Mouse (Mus musculus) adrenal gland, postnatal 10 days (tissue): ENCODE measurements around the gene Lonp2. TPM values are rescaled to one million over a fixed set of nuclear protein-coding genes. Genes with fewer than 3 reads are reported as not detected.

Source experiments
- DNase-seq: peaks from one replicate; pipeline ENCODE4 v3.0.0; 2021; ENCODE audit warnings: mixed read lengths
- long read RNA-seq, 2 experiments: library from polyadenylated mRNA; stranded (forward); transcript quantifications; one replicate each; pipeline ENCODE4 v2.0.0; 2021
- total RNA-seq, 2 experiments: library from RNA; stranded (reverse); gene quantifications; 2 replicates each; pipeline ENCODE4 v1.2.3; 2021

The Lonp2 gene
- total RNA-seq = 100 to 1,000 TPM; 131 to 138 TPM
- long read RNA-seq, experiment 1, transcript Lonp2-201 (15 exons, 2,860 nt) = major isoform, 108 of 137 reads
- long read RNA-seq, experiment 1, partial matches to known transcripts = 19 of 137 reads
- long read RNA-seq, experiment 1, other reads (novel, unspliced or antisense) = 7 of 137 reads
- long read RNA-seq, experiment 2, transcript Lonp2-203 (13 exons, 2,372 nt) = minor isoform, 9 of 117 reads
- long read RNA-seq, experiment 2, transcript Lonp2-201 (15 exons, 2,860 nt) = major isoform, 94 of 117 reads
- long read RNA-seq, experiment 2, partial matches to known transcripts = 8 of 117 reads
- long read RNA-seq, experiment 2, other reads (novel, unspliced or antisense) = 6 of 117 reads

DNA sequence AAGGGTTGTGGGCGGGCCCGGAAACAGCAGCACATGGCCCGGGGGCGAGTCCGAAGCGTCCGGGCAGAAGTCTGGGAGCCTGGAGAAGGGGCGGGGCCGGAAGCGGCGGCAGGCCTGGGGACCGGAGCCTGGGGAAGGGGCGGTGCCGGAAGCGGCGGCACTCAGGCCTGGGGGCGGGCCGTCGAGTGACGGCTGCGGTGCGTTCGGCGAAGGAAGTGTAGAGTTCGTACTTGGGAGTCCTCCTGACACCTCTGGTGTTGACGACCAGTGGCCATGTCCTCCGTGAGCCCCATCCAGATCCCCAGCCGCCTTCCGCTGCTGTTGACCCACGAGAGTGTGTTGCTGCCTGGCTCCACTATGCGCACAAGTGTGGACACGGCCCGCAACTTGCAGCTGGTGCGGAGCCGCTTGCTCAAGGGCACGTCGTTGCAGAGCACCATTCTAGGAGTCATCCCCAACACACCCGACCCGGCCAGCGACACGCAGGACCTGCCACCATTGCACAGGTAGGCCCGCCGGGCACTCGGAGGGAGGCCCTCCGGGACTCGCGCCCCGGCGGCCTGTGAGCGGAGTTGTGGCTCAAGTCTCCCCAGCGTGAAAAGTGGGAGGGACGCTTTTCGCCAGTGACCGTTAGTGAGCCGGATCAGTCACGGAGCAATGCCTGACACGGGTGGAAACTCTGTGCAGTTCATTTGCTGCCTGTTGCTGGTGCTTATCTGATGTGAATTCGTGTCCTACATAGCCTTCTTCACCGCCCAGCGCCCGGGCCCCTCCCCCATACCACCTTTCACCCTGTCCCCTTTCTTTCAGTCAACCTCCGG is at the start of gene Lonp2:
Gene Lonp2 (plus strand): TSS at position 133 of the 821 bp plus-strand sequence.
- DNase-seq = peak; percentile 99

DNA sequence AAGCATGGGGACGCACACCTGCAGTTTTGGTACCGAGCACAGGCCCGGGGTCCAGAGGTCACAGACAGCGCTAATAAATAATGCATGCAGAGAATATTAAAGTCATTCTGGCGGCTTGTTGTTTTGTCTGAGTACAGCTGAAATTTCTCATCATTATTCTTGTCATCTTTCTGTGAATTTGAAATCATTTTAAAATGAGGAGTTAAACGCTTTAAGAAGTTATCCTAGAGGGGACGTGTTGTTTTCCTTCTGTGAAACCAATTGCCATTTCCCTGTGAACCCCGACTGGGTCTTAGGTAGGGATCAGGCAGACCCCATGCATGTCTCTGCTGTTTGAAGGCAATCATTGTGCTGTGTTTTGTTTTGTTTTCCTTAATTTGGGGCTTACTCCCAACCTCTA is 46.3 kb upstream of the Lonp2 start:
- no peak for DNase-seq

GRCm38 (mm10) chr8:86578076-86578475 is 45.8 kb upstream of the Lonp2 start:
- peak; percentile 18 for DNase-seq

GRCm38 (mm10) chr8:86578693-86579092 is 45.1 kb upstream of the Lonp2 start:
- DNase-seq = no peak

DNA sequence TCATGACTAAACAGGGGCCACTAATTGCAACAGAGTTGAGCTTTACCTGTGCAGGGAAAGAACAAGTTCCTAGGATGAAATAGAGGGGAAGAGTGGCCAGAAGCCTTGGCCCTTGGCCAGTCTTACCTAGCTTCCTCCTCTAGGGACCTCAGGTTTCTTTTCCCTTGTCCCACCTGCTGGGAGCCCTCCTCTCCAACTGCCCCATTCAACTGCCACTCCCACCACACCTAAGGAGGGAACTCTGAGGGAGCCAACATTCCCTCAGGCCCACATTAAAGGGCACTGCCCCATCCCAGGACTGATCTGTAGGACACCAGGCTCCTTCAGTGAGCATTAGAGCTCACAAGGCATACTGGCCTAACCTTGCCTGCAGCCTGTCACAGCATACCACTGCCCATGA is 43.4 kb upstream of the Lonp2 start, which contains the start of gene Abcc12:
Gene Abcc12 (minus strand): TSS at position 229 of the 400 bp plus-strand sequence.
- DNase-seq = no peak

DNA sequence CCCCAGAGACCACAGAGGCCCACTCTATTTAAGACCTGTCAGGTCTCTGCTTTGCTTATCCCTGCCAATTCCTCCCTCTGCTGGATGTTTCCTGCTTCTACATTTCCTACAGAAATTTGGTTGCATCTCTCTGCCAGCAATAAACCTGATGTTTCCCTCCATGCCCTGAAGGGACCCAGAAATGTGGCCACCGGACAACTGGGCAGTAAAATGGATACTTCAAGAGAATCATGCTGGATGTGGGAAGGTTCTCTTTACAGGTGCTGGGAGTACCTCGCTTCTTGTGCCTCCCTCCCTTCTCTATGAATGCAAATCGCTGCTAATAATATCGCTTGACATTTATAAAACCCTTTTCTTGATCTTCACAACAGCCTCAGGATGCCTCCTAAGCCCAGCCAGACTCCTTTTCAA is 41.9 kb upstream of the Lonp2 start:
- no peak for DNase-seq

- peak; percentile 87 for DNase-seq
Measured at GRCm38 (mm10) chr8:86585118-86585517, 38.7 kb upstream of the Lonp2 start.

GRCm38 (mm10) chr8:86585532-86585931 is 38.3 kb upstream of the Lonp2 start:
- DNase-seq = peak; percentile 82

DNA sequence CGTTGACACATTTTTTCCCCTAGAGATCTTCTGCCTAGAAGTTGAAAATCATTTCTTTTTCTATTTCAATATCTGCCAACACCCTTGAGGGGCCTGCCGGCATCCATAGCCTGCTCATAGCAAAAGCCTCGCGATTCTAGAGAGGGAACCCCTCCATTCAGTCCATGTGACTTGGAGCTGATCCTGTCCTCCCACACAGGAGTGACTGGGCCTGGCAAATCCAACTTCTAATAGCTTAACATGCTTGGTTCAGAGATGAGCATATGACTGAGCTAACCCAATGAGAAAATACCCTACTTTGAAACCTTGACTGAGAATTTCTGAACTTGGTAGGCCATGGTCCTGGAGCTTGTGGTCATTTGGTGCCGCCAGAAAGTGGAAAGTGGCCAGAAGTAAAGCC is 37.8 kb upstream of the Lonp2 start:
- DNase-seq = no peak

- DNase-seq = peak; percentile 24
Measured at GRCm38 (mm10) chr8:86586642-86587041, 37.2 kb upstream of the Lonp2 start.

DNA sequence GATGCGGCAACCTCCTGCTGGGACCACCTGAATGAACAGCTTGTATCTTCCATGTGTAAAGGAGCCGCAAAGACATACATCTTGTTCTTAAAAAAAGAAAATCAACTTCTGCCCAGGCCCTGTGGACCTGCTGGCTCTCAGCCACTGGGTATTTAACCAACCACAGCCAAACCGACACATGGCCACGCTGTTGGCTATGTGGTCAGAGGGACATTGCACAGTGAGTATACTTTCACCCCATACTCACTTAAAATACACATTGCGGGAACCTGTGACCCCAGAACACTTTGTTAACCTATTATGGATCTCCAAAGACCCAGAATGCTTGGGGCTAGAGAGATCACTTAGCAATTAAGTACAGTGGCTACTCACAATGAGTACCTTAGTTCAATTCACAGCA is 35.5 kb upstream of the Lonp2 start:
- no peak for DNase-seq

- DNase-seq = no peak
Measured at GRCm38 (mm10) chr8:86593099-86593498, 30.7 kb upstream of the Lonp2 start.

DNA sequence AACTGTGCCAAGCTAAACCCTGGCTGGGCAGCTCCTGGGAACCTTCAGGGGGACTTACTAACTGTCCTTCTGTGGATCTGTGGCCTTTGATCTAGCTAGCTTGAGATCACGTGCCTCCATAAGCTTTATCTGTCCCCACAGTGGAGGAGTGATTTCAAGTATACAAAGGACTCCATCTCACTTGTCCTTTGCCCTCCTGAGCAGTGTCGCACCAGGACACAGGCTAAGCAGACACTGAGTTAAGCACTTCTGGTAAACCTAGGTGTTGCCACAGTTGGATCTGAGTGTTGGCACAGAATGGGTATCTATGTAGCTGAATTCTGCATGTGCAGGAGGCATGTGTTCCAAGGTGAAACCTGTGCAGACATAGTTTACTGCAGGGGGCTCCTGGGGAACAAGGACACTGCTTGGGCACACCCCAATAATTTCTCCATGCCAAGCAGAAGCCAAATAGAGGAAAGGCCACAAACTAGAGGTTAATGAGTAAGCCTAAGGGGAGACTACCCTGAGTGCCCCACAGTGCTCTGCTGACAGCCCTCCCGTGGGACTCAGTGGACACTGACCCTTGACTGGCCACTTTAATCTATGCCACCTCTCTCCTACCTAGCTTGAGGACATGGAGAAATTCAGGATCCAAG is 29.6 kb upstream of the Lonp2 start:
- no peak for DNase-seq

GRCm38 (mm10) chr8:86595671-86596070 is 28.2 kb upstream of the Lonp2 start:
- no peak for DNase-seq

- no peak for DNase-seq
Measured at GRCm38 (mm10) chr8:86597681-86598080, 26.2 kb upstream of the Lonp2 start.

DNA sequence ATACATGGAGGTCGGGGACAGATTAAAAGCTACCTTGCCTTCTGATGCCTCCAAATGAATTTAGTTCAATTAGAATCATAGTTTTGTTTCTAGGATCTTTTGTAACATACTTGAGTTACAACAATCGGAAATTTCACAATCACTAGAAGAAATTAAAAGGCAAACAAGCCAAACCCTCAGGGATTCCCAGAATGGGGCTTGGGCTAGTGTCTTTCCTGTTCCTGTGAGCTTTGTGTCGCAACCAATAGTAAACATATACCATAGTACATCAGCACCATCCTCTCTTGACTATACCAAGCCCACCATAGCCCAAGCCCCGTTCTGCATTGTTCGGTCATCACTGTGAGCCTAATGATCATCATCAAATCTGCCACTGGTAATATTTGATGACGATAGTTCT is 24.5 kb upstream of the Lonp2 start:
- no peak for DNase-seq

GRCm38 (mm10) chr8:86600311-86600710 is 23.5 kb upstream of the Lonp2 start:
- no peak for DNase-seq

GRCm38 (mm10) chr8:86603174-86603573 is 20.7 kb upstream of the Lonp2 start:
- DNase-seq = no peak

DNA sequence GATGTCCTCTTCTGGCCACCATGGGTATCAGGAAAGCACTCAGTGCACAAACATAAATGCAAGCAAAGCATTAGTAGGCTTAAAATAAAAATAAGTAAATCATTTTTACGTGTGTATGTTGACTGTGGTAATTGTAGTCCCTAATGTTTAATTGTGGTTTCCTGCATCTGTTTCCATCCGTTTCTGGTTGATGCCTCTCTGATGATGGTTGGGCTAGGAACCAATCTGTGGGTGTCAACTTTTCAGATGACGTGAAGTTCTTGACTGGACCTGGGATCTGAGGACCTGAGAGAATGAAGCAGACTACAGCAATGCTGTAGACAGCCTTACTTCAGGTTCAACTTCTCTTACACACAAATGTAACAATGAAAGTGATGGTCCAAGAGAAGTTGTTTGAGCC is 19.2 kb upstream of the Lonp2 start:
- DNase-seq = no peak

- DNase-seq = no peak
Measured at GRCm38 (mm10) chr8:86613798-86614197, 10.0 kb upstream of the Lonp2 start.

DNA sequence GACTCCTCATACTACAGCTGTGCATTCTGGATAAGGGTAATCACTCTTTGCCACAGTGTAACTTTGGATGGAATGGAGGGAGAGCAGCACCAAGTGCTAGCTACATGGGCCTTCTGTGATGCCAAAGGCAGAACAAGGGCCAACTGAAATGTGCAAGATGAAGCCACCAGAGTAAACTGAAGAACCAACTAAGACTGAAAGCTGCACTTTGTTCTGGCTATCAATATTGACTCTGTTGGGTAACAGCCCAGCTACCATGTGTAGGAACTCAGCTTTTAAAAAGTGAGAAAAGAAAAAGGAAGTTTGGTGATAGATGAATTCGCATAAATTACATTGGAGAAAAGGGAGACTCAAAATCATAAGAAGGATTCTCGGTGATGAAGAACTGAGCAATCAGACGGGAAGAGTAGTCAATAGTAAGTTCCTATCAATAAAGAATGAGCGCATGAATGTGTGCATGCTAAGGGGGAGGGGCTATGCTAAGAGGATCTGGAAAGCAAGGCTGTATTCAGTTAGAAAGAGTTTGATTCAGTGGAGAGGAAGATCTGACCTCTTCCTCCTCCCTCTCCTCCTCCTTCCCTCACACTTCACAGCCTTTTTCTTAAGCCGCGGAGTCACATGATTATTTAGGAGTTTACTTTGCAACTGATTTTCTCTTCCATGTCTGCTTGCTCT is 8.6 kb upstream of the Lonp2 start:
- DNase-seq = no peak

DNA sequence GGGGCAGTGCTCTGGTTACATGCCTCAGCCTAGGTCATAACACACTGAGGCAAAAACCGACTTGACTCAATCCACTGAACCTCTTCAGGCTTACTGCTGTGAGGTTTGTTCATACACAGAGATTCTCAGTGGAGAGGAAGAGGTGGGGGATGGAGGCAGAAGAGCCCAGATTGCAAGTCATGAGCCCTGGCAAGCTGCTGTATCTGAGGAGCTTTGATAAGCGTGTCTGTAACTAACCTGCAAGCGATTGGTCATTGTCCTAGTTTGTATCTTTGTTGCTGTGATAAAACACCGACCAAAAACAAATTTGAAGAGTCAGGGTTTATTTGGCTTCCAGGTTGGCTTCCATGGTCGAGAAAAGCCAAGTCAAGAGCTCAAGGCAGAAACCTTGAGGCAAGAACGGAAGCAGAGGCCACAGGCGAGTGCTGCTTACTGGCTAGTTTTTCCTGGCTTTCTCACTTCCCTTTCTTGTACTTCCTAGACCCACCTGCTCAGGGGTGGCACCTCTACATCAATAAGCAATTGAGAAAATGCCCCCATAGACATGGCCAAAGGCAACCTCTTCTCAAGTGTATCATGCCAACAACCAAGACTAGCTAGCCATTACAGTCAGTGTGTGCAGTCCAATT is 6.0 kb upstream of the Lonp2 start:
- DNase-seq = no peak
